Mouse (Mus musculus) MEL (cell line): ENCODE results near the gene Slc25a48. TPM values are rescaled to one million over a fixed set of nuclear protein-coding genes. Genes with fewer than 3 reads are reported as not detected.

Experiments used
- DNase-seq: peaks from one replicate; pipeline ENCODE4 v3.0.0; 2011; ENCODE audit warnings: low read depth, low spot score
- H3K27ac ChIP-seq: 2 replicates; pipeline ENCODE4 v1.5.1; 2012; ENCODE audit warnings: low read depth, mild to moderate bottlenecking, control low read depth, low read length, moderate library complexity; ENCODE audit not compliant: control insufficient read depth
- H3K27me3 ChIP-seq, 2 experiments: fragments of 150-350 bp in 1 of 2; sonication (generic) in 1 of 2; 2 replicates each; pipeline ENCODE4 v1.6.1; 2012; ENCODE audit warnings: low read length in 2 of 2, mild to moderate bottlenecking in 2 of 2, improper control_type of control experiment in 1 of 2, moderate library complexity in 1 of 2; ENCODE audit not compliant: insufficient read depth in 2 of 2, control insufficient read depth in 1 of 2
- H3K36me3 ChIP-seq, 2 experiments: 2 replicates each; pipeline ENCODE4 v1.6.1; 2012 to 2014; ENCODE audit warnings: low read length in 2 of 2, improper control_type of control experiment in 1 of 2, inconsistent platforms in 1 of 2, mild to moderate bottlenecking in 1 of 2; ENCODE audit not compliant: insufficient read depth in 2 of 2, control insufficient read depth in 1 of 2
- H3K4me1 ChIP-seq, 2 experiments: fragments of 150-350 bp in 1 of 2; sonication (generic) in 1 of 2; 2 replicates each; pipeline ENCODE4 v1.6.1; 2012; ENCODE audit warnings: low read length in 2 of 2, improper control_type of control experiment in 1 of 2, mild to moderate bottlenecking in 1 of 2; ENCODE audit not compliant: insufficient read depth in 2 of 2, control insufficient read depth in 1 of 2
- H3K4me3 ChIP-seq, 2 experiments: fragments of 150-350 bp in 1 of 2; sonication (generic) in 1 of 2; 2 replicates each; pipeline ENCODE4 v1.5.1; 2012; ENCODE audit warnings: low read depth in 2 of 2, low read length in 2 of 2, mild to moderate bottlenecking in 2 of 2, moderate library complexity in 2 of 2, control low read depth in 1 of 2, improper control_type of control experiment in 1 of 2; ENCODE audit not compliant: control insufficient read depth in 1 of 2, insufficient read depth in 1 of 2
- H3K79me2 ChIP-seq: 2 replicates; pipeline ENCODE4 v1.6.1; 2012; ENCODE audit warnings: mild to moderate bottlenecking, low read length, moderate library complexity; ENCODE audit not compliant: control insufficient read depth, poor library complexity, insufficient read depth
- H3K9ac ChIP-seq: 2 replicates; pipeline ENCODE4 v1.6.1; 2012; ENCODE audit warnings: low read depth, mild to moderate bottlenecking, control low read depth, low read length, moderate library complexity; ENCODE audit not compliant: control insufficient read depth, poor library complexity, severe bottlenecking
- H3K9me3 ChIP-seq: fragments of 150-350 bp; sonication (generic); replicated peaks from 2 replicates; pipeline ENCODE4 v1.6.1; 2012; ENCODE audit warnings: mild to moderate bottlenecking, low read length, improper control_type of control experiment, moderate library complexity; ENCODE audit not compliant: insufficient read depth
- CHD1 ChIP-seq: IDR thresholded peaks from 2 replicates; pipeline ENCODE4 v1.6.1; 2012; ENCODE audit warnings: low read depth, mild to moderate bottlenecking, inconsistent platforms, low read length, improper control_type of control experiment
- CTCF ChIP-seq, 3 experiments: IDR thresholded peaks in 2 of 3; conservative IDR thresholded peaks in 1 of 3; 2 replicates each; pipeline ENCODE4 v1.5.1; 2011 to 2012; ENCODE audit warnings: low read length in 3 of 3, low read depth in 2 of 3, mild to moderate bottlenecking in 2 of 3, improper control_type of control experiment in 1 of 3, inconsistent platforms in 1 of 3, mixed read lengths in 1 of 3, moderate library complexity in 1 of 3; ENCODE audit not compliant: control insufficient read depth in 1 of 3, insufficient read depth in 1 of 3, poor library complexity in 1 of 3, severe bottlenecking in 1 of 3
- GABPA ChIP-seq: IDR thresholded peaks from 2 replicates; pipeline ENCODE4 v1.6.1; 2012; ENCODE audit warnings: low read depth, mild to moderate bottlenecking, inconsistent platforms, low read length, improper control_type of control experiment, moderate library complexity
- JUND ChIP-seq: IDR thresholded peaks from 2 replicates; pipeline ENCODE4 v1.6.1; 2011; ENCODE audit warnings: low read depth, mild to moderate bottlenecking, improper control_type of control experiment, low read length
- MAFK ChIP-seq: IDR thresholded peaks from 2 replicates; pipeline ENCODE4 v1.6.1; 2011; ENCODE audit warnings: low read depth, mild to moderate bottlenecking, low read length, improper control_type of control experiment, borderline replicate concordance
- MAX ChIP-seq: IDR thresholded peaks from 2 replicates; pipeline ENCODE4 v1.6.1; 2011; ENCODE audit warnings: low read length, improper control_type of control experiment
- MEF2A ChIP-seq: IDR thresholded peaks from 2 replicates; pipeline ENCODE4 v1.6.1; 2014; ENCODE audit warnings: low read depth, mild to moderate bottlenecking, inconsistent platforms, low read length, improper control_type of control experiment; ENCODE audit not compliant: poor library complexity, insufficient replicate concordance, severe bottlenecking; ENCODE audit errors: extremely low read depth
- MXI1 ChIP-seq: IDR thresholded peaks from 2 replicates; pipeline ENCODE4 v1.6.1; 2011; ENCODE audit warnings: mild to moderate bottlenecking, low read depth, low read length, improper control_type of control experiment
- MYB ChIP-seq: IDR thresholded peaks from 2 replicates; pipeline ENCODE4 v1.6.1; 2011; ENCODE audit warnings: mild to moderate bottlenecking, low read depth, low read length, improper control_type of control experiment
- POLR2A ChIP-seq, 2 experiments: IDR thresholded peaks; 2 replicates each; pipeline ENCODE4 v1.6.1; 2011 to 2012; ENCODE audit warnings: low read length in 2 of 2, mild to moderate bottlenecking in 2 of 2, control low read depth in 1 of 2, improper control_type of control experiment in 1 of 2, low read depth in 1 of 2, moderate library complexity in 1 of 2; ENCODE audit not compliant: control insufficient read depth in 1 of 2, insufficient read depth in 1 of 2, poor library complexity in 1 of 2
- RCOR1 ChIP-seq: IDR thresholded peaks from 2 replicates; pipeline ENCODE4 v1.6.1; 2012; ENCODE audit warnings: low read depth, mild to moderate bottlenecking, inconsistent platforms, low read length, improper control_type of control experiment
- SIN3A ChIP-seq: IDR thresholded peaks from 2 replicates; pipeline ENCODE4 v1.6.1; 2012; ENCODE audit warnings: low read length, improper control_type of control experiment, inconsistent platforms
- ZKSCAN1 ChIP-seq: IDR thresholded peaks from 2 replicates; pipeline ENCODE4 v1.6.1; 2012; ENCODE audit warnings: low read depth, mild to moderate bottlenecking, inconsistent platforms, low read length, improper control_type of control experiment, moderate library complexity
- ZMIZ1 ChIP-seq: IDR thresholded peaks from 2 replicates; pipeline ENCODE4 v1.6.1; 2012; ENCODE audit warnings: low read depth, mild to moderate bottlenecking, inconsistent platforms, low read length, improper control_type of control experiment, moderate library complexity
- ZNF384 ChIP-seq: IDR thresholded peaks from 2 replicates; pipeline ENCODE4 v1.6.1; 2012; ENCODE audit warnings: low read depth, mild to moderate bottlenecking, inconsistent platforms, low read length, improper control_type of control experiment
- polyA plus RNA-seq, 2 experiments: library from polyadenylated mRNA; stranded (reverse) in 1 of 2; unstranded in 1 of 2; fragments of >175 nt in 1 of 2; fragments of >200 nt in 1 of 2; gene quantifications; 2 replicates each; pipeline versions ENCODE4 v1.2.1 to v1.2.4; 2012; ENCODE audit warnings: low replicate concordance in 2 of 2, low read depth in 1 of 2; ENCODE audit not compliant: insufficient read length in 2 of 2, insufficient read depth in 1 of 2, missing spikeins in 1 of 2
- total RNA-seq: library from RNA; depleted of rRNA; stranded (reverse); fragments of 300-350 nt; gene quantifications from 2 replicates; pipeline ENCODE4 v1.2.3, GENCODE M21; 2012

Slc25a48 gene
- total and polyA plus RNA-seq, 3 experiments, result not detected

GRCm38 (mm10) chr13:56458001-56458400 is 19.8 kb downstream of the Slc25a48 start:
- Histone ChIP-seq H3K27me3 (no peaks in the 10 kb centered on the region), H3K4me3 (no peak overlapping the region), H3K9ac (no peak overlapping the region), H3K36me3 (no peaks in the 10 kb centered on the region), H3K27ac (no peak overlapping the region), H3K79me2 (no peaks in the 10 kb centered on the region), H3K9me3 (no peaks in the 10 kb centered on the region), H3K4me1 (no peaks in the 10 kb centered on the region)
- no peak for TF ChIP-seq MXI1
- TF ChIP-seq GABPA, result no peak
- TF ChIP-seq ZKSCAN1, result no peak
- DNase-seq, result no peak

DNA sequence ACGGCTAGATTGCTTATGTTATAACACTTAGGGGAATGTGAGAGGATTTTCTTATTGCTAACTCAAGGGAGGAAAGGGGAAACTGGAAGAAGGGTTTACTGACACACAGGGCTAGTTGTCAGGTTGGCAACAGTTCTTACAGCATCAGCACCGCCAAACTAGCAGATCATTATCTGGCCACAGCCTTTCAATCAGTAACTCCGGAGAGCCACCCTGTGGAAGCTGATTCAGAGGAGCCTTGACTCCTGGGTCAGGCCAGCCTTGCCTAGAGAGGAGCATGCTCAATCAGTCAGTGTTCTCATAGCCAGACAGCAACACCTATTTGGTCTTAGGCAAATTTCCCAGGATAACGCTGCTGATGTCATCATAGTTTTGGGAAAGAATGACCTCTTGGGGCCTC is 23.3 kb downstream of the Slc25a48 start:
- no peaks in the 10 kb centered on the region for H3K79me2 ChIP-seq
- no peaks in the 10 kb centered on the region for H3K27me3 ChIP-seq
- TF ChIP-seq RCOR1 (no peak), POLR2A (IDR thresholded peaks at IDR 0.05; ENCODE audit: control insufficient read depth in 1 of 2, insufficient read depth in 1 of 2, low read depth in 1 of 2, low read length in 2 of 2, poor library complexity in 1 of 2) (no peak)
- no peak overlapping the region for H3K27ac ChIP-seq
- H3K36me3 ChIP-seq, result no peaks in the 10 kb centered on the region
- no peaks in the 10 kb centered on the region for H3K4me1 ChIP-seq
- no peak for DNase-seq
- no peak overlapping the region for H3K4me3 ChIP-seq
- no peaks in the 10 kb centered on the region for H3K9me3 ChIP-seq
- no peak overlapping the region for H3K9ac ChIP-seq

- TF ChIP-seq MXI1, result no peak
- no peak for TF ChIP-seq ZMIZ1
- TF ChIP-seq JUND, result no peak
- TF ChIP-seq MEF2A, result no peak
- TF ChIP-seq MAFK, result no peak
- no peak for TF ChIP-seq GABPA
- no peak for TF ChIP-seq ZNF384
- TF ChIP-seq SIN3A, result no peak
- TF ChIP-seq CHD1, result no peak
- TF ChIP-seq CTCF (IDR thresholded peaks at IDR 0.05 in 2 of 3, conservative IDR thresholded peaks at IDR 0.05 in 1 of 3; ENCODE audit: control insufficient read depth in 1 of 3, insufficient read depth in 1 of 3, low read depth in 2 of 3, low read length in 3 of 3, poor library complexity in 1 of 3, severe bottlenecking in 1 of 3), result no peak
- no peak for TF ChIP-seq MYB
- TF ChIP-seq MAX, result no peak
- no peak for TF ChIP-seq POLR2A (IDR thresholded peaks at IDR 0.05; ENCODE audit: control insufficient read depth in 1 of 2, insufficient read depth in 1 of 2, low read depth in 1 of 2, low read length in 2 of 2, poor library complexity in 1 of 2)
- Histone ChIP-seq H3K4me3 (no peak overlapping the region), H3K9ac (no peak overlapping the region), H3K4me1 (no peaks in the 10 kb centered on the region), H3K27me3 (no peaks in the 10 kb centered on the region), H3K9me3 (no peaks in the 10 kb centered on the region), H3K27ac (no peak overlapping the region), H3K79me2 (no peaks in the 10 kb centered on the region), H3K36me3 (no peaks in the 10 kb centered on the region)
- no peak for DNase-seq
Measured at GRCm38 (mm10) chr13:56462791-56463190, 24.6 kb downstream of the Slc25a48 start.
